Mouse (Mus musculus) liver, postnatal 0 days (tissue): ENCODE measurements around the gene Rcan2. TPM values are rescaled to one million over a fixed set of nuclear protein-coding genes. Genes with fewer than 3 reads are reported as not detected.

ENCODE experiments used
- ATAC-seq: fragments of 200-750 bp; cut with Nextera tagmentation; 2 replicates; pipeline ENCODE4 v1.8.0; 2017; ENCODE audit warnings: mild to moderate bottlenecking, moderate library complexity
- DNase-seq: peaks from one replicate; pipeline ENCODE4 v3.0.0-alpha.2; 2016
- H3K27ac ChIP-seq: fragments of 300-500 bp; sonication (generic); 2 replicates; pipeline ENCODE4 v1.5.1; 2014; ENCODE audit warnings: antibody characterized with exemption, moderate library complexity, mild to moderate bottlenecking, low read depth
- H3K27me3 ChIP-seq: fragments of 300-500 bp; sonication (generic); 2 replicates; pipeline ENCODE4 v1.6.1; 2014; ENCODE audit warnings: low read length, control low read depth, mixed read lengths; ENCODE audit not compliant: insufficient read depth
- H3K36me3 ChIP-seq: fragments of 300-500 bp; sonication (generic); replicated peaks from 2 replicates; pipeline ENCODE4 v1.6.1; 2014; ENCODE audit warnings: mild to moderate bottlenecking, control low read depth, low read length, moderate library complexity, mixed read lengths; ENCODE audit not compliant: insufficient read depth
- H3K4me1 ChIP-seq: fragments of 300-500 bp; sonication (generic); 2 replicates; pipeline ENCODE4 v1.6.1; 2014; ENCODE audit warnings: antibody characterized with exemption, mild to moderate bottlenecking, control low read depth; ENCODE audit not compliant: insufficient read depth
- H3K4me2 ChIP-seq: fragments of 300-500 bp; sonication (generic); 2 replicates; pipeline ENCODE4 v1.6.1; 2014; ENCODE audit warnings: low read depth, mild to moderate bottlenecking, low read length, moderate library complexity, mixed read lengths
- H3K4me3 ChIP-seq: fragments of 300-500 bp; sonication (generic); 2 replicates; pipeline ENCODE4 v1.5.1; 2014; ENCODE audit warnings: low read depth, low read length
- H3K9ac ChIP-seq: fragments of 300-500 bp; sonication (generic); replicated peaks from 2 replicates; pipeline ENCODE4 v1.6.1; 2014; ENCODE audit warnings: mild to moderate bottlenecking, moderate library complexity
- H3K9me3 ChIP-seq: fragments of 300-500 bp; sonication (generic); 2 replicates; pipeline ENCODE4 v1.6.1; 2016; ENCODE audit warnings: mild to moderate bottlenecking, control low read depth, low read length, mixed read lengths
- CTCF ChIP-seq: sonication (generic); IDR thresholded peaks from 2 replicates; pipeline ENCODE4 v1.5.1; 2016; ENCODE audit warnings: antibody characterized with exemption, low read depth
- EP300 ChIP-seq: IDR thresholded peaks from 2 replicates; pipeline ENCODE4 v1.6.1; 2016; ENCODE audit warnings: antibody characterized with exemption, low read depth, mild to moderate bottlenecking
- WGBS: fragments of 180-500 bp; shearing (Covaris S2); extraction: QIAGEN DNeasy Blood & Tissue Kit; methylation state at CpG from one replicate; pipeline ENCODE4 v1.1.7; 2014; ENCODE audit not compliant: insufficient replicate concordance; 5-methylcytosine and 5-hydroxymethylcytosine counted together
- polyA plus RNA-seq: library from polyadenylated mRNA; unstranded; fragments of >200 nt; fragmentation: Nextera tagmentation; extraction: Ambion mirVana; gene quantifications from 2 replicates; pipeline ENCODE4 v1.2.1, GENCODE M21; 2015

The Rcan2 gene
- polyA plus RNA-seq, 1 experiment from 2014 or later, result 0.87 TPM

- Histone ChIP-seq H3K27ac (no peak overlapping the region), H3K4me3 (no peak overlapping the region), H3K27me3 (no peaks in the 10 kb centered on the region), H3K4me1 (no peaks in the 10 kb centered on the region), H3K9me3 (no peaks in the 10 kb centered on the region), H3K36me3 (no peaks in the 10 kb centered on the region), H3K9ac (no peak overlapping the region), H3K4me2 (no peak overlapping the region)
- TF ChIP-seq EP300 (no peak), CTCF (no peak)
- DNase-seq (no peak), ATAC-seq (no peak)
- 57% methylated on average over 2 of the region's 2 CpGs for WGBS
Observed at GRCm38 (mm10) chr17:44023842-44024241, 222.7 kb downstream of the Rcan2 start.

- WGBS, result 65% methylated on average over 2 of the region's 2 CpGs
- ATAC-seq, result no peak
- no peaks in the 10 kb centered on the region for H3K9me3 ChIP-seq
- H3K36me3 ChIP-seq, result no peaks in the 10 kb centered on the region
- no peak overlapping the region for H3K4me2 ChIP-seq
- no peak for DNase-seq
- no peak overlapping the region for H3K27ac ChIP-seq
- no peak overlapping the region for H3K9ac ChIP-seq
- no peaks in the 10 kb centered on the region for H3K27me3 ChIP-seq
- H3K4me1 ChIP-seq, result no peaks in the 10 kb centered on the region
- TF ChIP-seq EP300, result no peak
- no peak for TF ChIP-seq CTCF
- H3K4me3 ChIP-seq, result no peak overlapping the region
Observed at GRCm38 (mm10) chr17:44025011-44025410, 223.9 kb downstream of the Rcan2 start.

- Histone ChIP-seq H3K27me3 (no peaks in the 10 kb centered on the region), H3K9me3 (no peaks in the 10 kb centered on the region), H3K4me3 (no peak overlapping the region), H3K27ac (no peak overlapping the region), H3K36me3 (no peaks in the 10 kb centered on the region), H3K9ac (no peak overlapping the region), H3K4me1 (no peaks in the 10 kb centered on the region), H3K4me2 (no peak overlapping the region)
- no peak for ATAC-seq
- WGBS, result 68% methylated on average over 6 of the region's 6 CpGs
- DNase-seq, result no peak
- TF ChIP-seq EP300 (no peak), CTCF (no peak)
Observed at GRCm38 (mm10) chr17:44025935-44026334, 224.8 kb downstream of the Rcan2 start.

GRCm38 (mm10) chr17:44026378-44026777 lies 225.2 kb downstream of the Rcan2 start:
- ATAC-seq (no peak), DNase-seq (no peak)
- no peaks in the 10 kb centered on the region for H3K4me1 ChIP-seq
- no peak overlapping the region for H3K4me2 ChIP-seq
- H3K27ac ChIP-seq, result no peak overlapping the region
- WGBS, result 58% methylated on average over 5 of the region's 5 CpGs
- TF ChIP-seq CTCF (no peak), EP300 (no peak)
- H3K9ac ChIP-seq, result no peak overlapping the region
- no peaks in the 10 kb centered on the region for H3K27me3 ChIP-seq
- no peaks in the 10 kb centered on the region for H3K36me3 ChIP-seq
- H3K9me3 ChIP-seq, result no peaks in the 10 kb centered on the region
- no peak overlapping the region for H3K4me3 ChIP-seq

GRCm38 (mm10) chr17:44026786-44027185 lies 225.6 kb downstream of the Rcan2 start:
- no peaks in the 10 kb centered on the region for H3K36me3 ChIP-seq
- no peak for TF ChIP-seq EP300
- TF ChIP-seq CTCF, result no peak
- no peak overlapping the region for H3K9ac ChIP-seq
- DNase-seq (no peak), ATAC-seq (no peak)
- H3K27me3 ChIP-seq, result no peaks in the 10 kb centered on the region
- H3K27ac ChIP-seq, result no peak overlapping the region
- H3K9me3 ChIP-seq, result no peaks in the 10 kb centered on the region
- H3K4me2 ChIP-seq, result no peak overlapping the region
- no peak overlapping the region for H3K4me3 ChIP-seq
- H3K4me1 ChIP-seq, result no peaks in the 10 kb centered on the region

GRCm38 (mm10) chr17:44027311-44027710 lies 226.2 kb downstream of the Rcan2 start:
- ATAC-seq (no peak), DNase-seq (no peak)
- WGBS, result 63% methylated on average over 9 of the region's 9 CpGs
- TF ChIP-seq CTCF (no peak), EP300 (no peak)
- Histone ChIP-seq H3K9me3 (no peaks in the 10 kb centered on the region), H3K4me3 (no peak overlapping the region), H3K27ac (no peak overlapping the region), H3K27me3 (no peaks in the 10 kb centered on the region), H3K4me1 (no peaks in the 10 kb centered on the region), H3K4me2 (no peak overlapping the region), H3K9ac (no peak overlapping the region), H3K36me3 (no peaks in the 10 kb centered on the region)

GRCm38 (mm10) chr17:44029616-44030015 lies 228.5 kb downstream of the Rcan2 start:
- Histone ChIP-seq H3K9me3 (no peaks in the 10 kb centered on the region), H3K27me3 (no peaks in the 10 kb centered on the region), H3K27ac (no peak overlapping the region), H3K4me1 (no peaks in the 10 kb centered on the region), H3K4me3 (no peak overlapping the region), H3K36me3 (no peaks in the 10 kb centered on the region), H3K9ac (no peak overlapping the region), H3K4me2 (no peak overlapping the region)
- DNase-seq (no peak), ATAC-seq (no peak)
- TF ChIP-seq CTCF (no peak), EP300 (no peak)
- 34% methylated on average over 5 of the region's 5 CpGs for WGBS
